Mouse (Mus musculus) embryonic facial prominence, embryonic 11.5 days (tissue): ENCODE measurements around the gene Cbx8. TPM values are rescaled to one million over a fixed set of nuclear protein-coding genes. Genes with fewer than 3 reads are reported as not detected.

Source experiments
- ATAC-seq: fragments of 200-750 bp; cut with Nextera tagmentation; replicated peaks from 2 replicates; pipeline ENCODE4 v1.8.0; 2017; ENCODE audit warnings: low read depth; ENCODE audit not compliant: insufficient number of reproducible peaks, low FRiP score, low TSS enrichment
- DNase-seq: peaks from one replicate; pipeline ENCODE4 v3.0.0-alpha.2; 2015; ENCODE audit warnings: low spot score
- H3K27ac ChIP-seq: fragments of 300-500 bp; sonication (generic); replicated peaks from 2 replicates; pipeline ENCODE4 v1.5.1; 2014; ENCODE audit warnings: mild to moderate bottlenecking, low read depth, low read length, control low read depth
- H3K27me3 ChIP-seq: fragments of 300-500 bp; sonication (generic); 2 replicates; pipeline ENCODE4 v1.6.1; 2014; ENCODE audit warnings: mild to moderate bottlenecking, low read length, moderate library complexity, mixed read lengths; ENCODE audit not compliant: control insufficient read depth, insufficient read depth
- H3K36me3 ChIP-seq: fragments of 300-500 bp; sonication (generic); replicated peaks from 2 replicates; pipeline ENCODE4 v1.6.1; 2014; ENCODE audit warnings: low read depth, mild to moderate bottlenecking, low read length, moderate library complexity, mixed read lengths; ENCODE audit not compliant: control insufficient read depth, insufficient read depth
- H3K4me1 ChIP-seq: fragments of 300-500 bp; sonication (generic); 2 replicates; pipeline ENCODE4 v1.6.1; 2014; ENCODE audit warnings: low read length, mixed read lengths; ENCODE audit not compliant: control insufficient read depth, insufficient read depth
- H3K4me2 ChIP-seq: fragments of 300-500 bp; sonication (generic); 2 replicates; pipeline ENCODE4 v1.6.1; 2014; ENCODE audit warnings: low read depth, mild to moderate bottlenecking, control low read depth, low read length, moderate library complexity
- H3K4me3 ChIP-seq: fragments of 300-500 bp; sonication (generic); 2 replicates; pipeline ENCODE4 v1.5.1; 2014; ENCODE audit warnings: low read depth, low read length, control low read depth
- H3K9ac ChIP-seq: fragments of 300-500 bp; sonication (generic); replicated peaks from 2 replicates; pipeline ENCODE4 v1.6.1; 2014; ENCODE audit warnings: mild to moderate bottlenecking, control low read depth, low read length
- H3K9me3 ChIP-seq: fragments of 300-500 bp; sonication (generic); replicated peaks from 2 replicates; pipeline ENCODE4 v1.6.1; 2016; ENCODE audit warnings: mild to moderate bottlenecking, low read length, inconsistent platforms, mixed read lengths; ENCODE audit not compliant: control insufficient read depth
- WGBS: fragments of 180-500 bp; shearing (Covaris S2); extraction: QIAGEN DNeasy Blood & Tissue Kit; methylation state at CpG from one replicate; pipeline ENCODE4 v1.1.7; 2014; 5-methylcytosine and 5-hydroxymethylcytosine counted together
- polyA plus RNA-seq: library from polyadenylated mRNA; unstranded; fragments of >200 nt; fragmentation: Nextera tagmentation; extraction: Ambion mirVana; gene quantifications from 2 replicates; pipeline ENCODE4 v1.2.1, GENCODE M21; 2014

The Cbx8 gene
- polyA plus RNA-seq, 1 experiment from 2014 or later, result 10.3 TPM

DNA sequence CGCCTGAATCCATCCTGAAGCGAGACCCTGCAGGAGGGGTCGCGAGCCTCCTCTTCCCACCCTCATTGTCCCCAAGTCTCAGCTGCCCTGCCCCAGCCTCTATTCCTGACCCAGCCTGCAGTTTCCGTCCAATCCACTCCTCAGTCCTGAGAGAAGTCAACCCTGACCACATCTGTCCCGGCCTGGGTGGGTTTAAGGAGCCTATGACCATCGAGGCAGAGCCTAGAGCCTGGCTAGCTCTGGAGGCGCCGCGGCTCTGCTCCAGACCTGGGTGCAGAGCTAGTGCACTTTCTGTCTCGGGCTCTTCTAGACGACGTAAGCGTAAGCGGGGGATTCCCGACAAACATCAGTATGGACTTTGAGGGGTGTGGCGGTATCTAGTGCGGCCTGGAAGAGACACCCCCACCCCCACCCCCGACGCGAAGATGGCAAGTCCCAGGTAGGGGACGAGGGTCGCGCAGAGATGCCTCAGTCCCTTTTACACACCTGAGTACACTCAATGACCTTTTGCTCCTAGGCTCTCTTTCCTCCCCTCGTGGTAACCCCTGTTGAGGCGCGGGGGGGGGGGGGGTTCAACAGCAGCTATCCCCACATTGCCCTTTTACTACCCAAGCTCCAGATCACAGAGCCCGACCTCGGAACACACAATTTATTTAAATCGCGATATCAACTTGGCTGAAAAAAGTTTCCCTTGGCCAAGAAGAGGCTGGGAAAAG lies 1.1 kb upstream of the Cbx8 start:
- Histone ChIP-seq H3K4me2 (peak overlapping the region; percentile 88), H3K27ac (no peak overlapping the region), H3K27me3 (peaks cover 37% of the 10 kb centered on the region), H3K4me3 (peak overlapping the region; percentile 56), H3K9me3 (no peaks in the 10 kb centered on the region), H3K4me1 (peaks cover 12% of the 10 kb centered on the region), H3K36me3 (no peaks in the 10 kb centered on the region; the same call in 1 of the 2 replicates), H3K9ac (peak overlapping the region; percentile 60)
- ATAC-seq (peak; percentile 25; the same call in 1 of the 2 replicates), DNase-seq (peak; percentile 43)
- under 1% methylated on average over 30 of the region's 31 CpGs for WGBS

DNA sequence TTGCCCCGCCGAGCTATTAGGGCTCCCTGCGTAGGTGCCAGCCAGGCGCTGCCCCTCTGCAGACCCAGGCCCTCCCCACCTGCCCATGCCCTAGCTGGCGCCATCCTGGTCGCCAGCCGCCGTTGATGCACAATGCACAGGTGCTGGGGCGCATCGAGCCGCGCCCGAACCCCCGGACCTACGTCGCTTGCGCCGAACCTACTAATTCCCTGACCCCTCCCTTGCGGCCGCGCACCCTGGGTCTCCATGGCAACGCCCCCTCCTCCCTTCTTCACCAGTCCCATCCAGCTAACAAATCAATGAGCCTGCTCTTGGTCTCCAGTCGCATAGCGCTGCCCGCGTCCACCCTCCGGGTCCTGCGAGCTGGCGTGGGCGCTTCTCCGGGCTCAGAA lies 552 bp upstream of the Cbx8 start:
- ATAC-seq, result no peak; the same call in 1 of the 2 replicates
- Histone ChIP-seq H3K27ac (0 out of 2 replicates have a peak overlapping the region, but pooled peaks have one; percentile 53), H3K9me3 (no peaks in the 10 kb centered on the region), H3K27me3 (peaks cover 31% of the 10 kb centered on the region), H3K4me3 (peak overlapping the region; percentile 56), H3K4me1 (peaks cover 12% of the 10 kb centered on the region), H3K36me3 (no peaks in the 10 kb centered on the region; the same call in 1 of the 2 replicates), H3K9ac (peak overlapping the region; percentile 60), H3K4me2 (peak overlapping the region; percentile 88)
- peak; percentile 66 for DNase-seq
- 0% methylated on average over 31 of the region's 31 CpGs for WGBS

GRCm38 (mm10) chr11:119039732-119040512 lies 847 bp downstream of the Cbx8 start:
- 4% methylated on average over 21 of the region's 21 CpGs for WGBS
- peaks cover 33% of the 10 kb centered on the region for H3K27me3 ChIP-seq
- H3K4me3 ChIP-seq, result peak overlapping the region; percentile 60
- H3K27ac ChIP-seq, result no peak overlapping the region
- H3K4me1 ChIP-seq, result peaks cover 12% of the 10 kb centered on the region
- H3K9ac ChIP-seq, result peak overlapping the region; percentile 80
- ATAC-seq, result no peak
- no peaks in the 10 kb centered on the region for H3K9me3 ChIP-seq
- no peak for DNase-seq
- no peaks in the 10 kb centered on the region; the same call in 1 of the 2 replicates for H3K36me3 ChIP-seq
- peak overlapping the region; percentile 48 for H3K4me2 ChIP-seq

DNA sequence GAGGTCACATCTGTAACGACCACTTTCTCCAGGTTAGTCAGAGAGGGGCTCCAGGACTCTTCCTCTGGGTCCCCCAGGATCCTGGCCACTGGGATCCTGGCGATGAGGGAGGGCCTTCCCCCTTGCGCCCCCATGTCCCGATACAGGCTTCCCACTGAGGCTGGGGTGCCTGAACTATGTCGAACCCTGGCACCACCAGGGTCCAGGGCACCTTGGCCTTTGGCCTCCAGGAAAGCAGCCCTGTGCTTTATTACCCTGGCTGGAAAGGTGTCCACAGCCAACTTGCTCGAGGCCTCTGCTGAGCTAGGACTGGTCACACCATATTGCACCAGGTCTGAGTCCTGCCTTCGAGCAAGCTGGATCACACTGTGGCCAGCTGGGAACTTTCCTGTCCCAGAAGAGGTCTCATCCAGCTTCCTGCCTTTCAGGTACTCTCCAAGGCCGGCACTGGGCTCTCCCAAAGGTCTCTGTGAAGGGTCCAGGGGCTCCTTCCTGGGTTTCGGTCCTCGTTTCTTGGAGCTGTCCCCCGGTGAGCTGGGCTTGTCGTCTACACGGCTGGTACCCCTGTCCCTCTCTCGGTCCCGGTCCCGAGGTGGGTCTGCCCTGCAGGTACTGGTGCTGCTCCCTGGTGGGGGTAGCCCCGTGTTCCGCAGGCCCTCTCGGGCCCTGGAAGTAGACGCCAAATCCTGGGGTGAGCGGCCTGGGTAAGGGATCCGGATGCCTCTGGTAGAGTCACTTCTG lies 1.9 kb downstream of the Cbx8 start:
- Histone ChIP-seq H3K27ac (no peak overlapping the region), H3K4me2 (0 out of 2 replicates have a peak overlapping the region, but pooled peaks have one; percentile 10), H3K9ac (no peak overlapping the region), H3K36me3 (no peaks in the 10 kb centered on the region; the same call in 1 of the 2 replicates), H3K27me3 (peaks cover 32% of the 10 kb centered on the region), H3K9me3 (no peaks in the 10 kb centered on the region), H3K4me3 (no peak overlapping the region), H3K4me1 (peaks cover 11% of the 10 kb centered on the region)
- 24% methylated on average over 22 of the region's 22 CpGs for WGBS
- ATAC-seq (no peak), DNase-seq (no peak)

DNA sequence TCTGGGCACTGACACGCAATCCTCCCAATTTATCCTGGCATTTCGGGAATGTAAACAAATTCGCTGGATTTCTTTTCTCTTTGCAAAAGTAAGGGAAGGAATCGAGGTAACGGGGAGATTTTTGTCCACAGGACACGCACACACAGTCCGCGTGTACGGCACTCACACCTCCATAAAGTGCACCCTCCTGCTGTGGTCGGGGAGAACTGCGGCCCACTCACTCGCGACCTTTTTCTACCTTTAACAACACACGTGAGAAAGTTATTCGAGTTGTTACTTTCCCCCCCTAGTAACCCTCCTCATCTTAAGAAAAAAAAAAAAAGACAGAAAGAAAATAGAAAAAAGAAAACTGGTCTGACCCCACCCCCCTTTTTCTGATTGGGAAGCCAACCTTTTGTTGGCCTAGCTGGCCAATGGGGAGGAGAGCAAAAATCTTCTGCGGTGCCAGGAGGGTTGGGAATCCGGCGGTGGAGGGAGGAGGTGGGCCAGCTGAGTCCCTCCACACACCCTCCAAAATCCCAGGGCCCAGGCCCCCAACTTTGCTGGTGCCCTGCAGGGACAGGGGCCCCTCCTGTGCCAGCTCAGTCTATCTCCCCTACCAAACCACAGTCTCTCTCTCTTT lies 2.9 kb downstream of the Cbx8 start:
- ATAC-seq, result no peak
- Histone ChIP-seq H3K27me3 (peaks cover 32% of the 10 kb centered on the region), H3K4me1 (peaks cover 11% of the 10 kb centered on the region), H3K36me3 (no peaks in the 10 kb centered on the region; the same call in 1 of the 2 replicates), H3K4me2 (peak overlapping the region; percentile 80), H3K4me3 (peak overlapping the region; percentile 44; the same call in 1 of the 2 replicates), H3K9me3 (no peaks in the 10 kb centered on the region), H3K9ac (no peak overlapping the region; the same call in 1 of the 2 replicates), H3K27ac (no peak overlapping the region)
- DNase-seq, result peak; percentile 65
- 1% methylated on average over 18 of the region's 18 CpGs for WGBS

- Histone ChIP-seq H3K4me3 (peak overlapping the region; percentile 44), H3K36me3 (no peaks in the 10 kb centered on the region; the same call in 1 of the 2 replicates), H3K4me1 (peaks cover 11% of the 10 kb centered on the region), H3K9ac (peak overlapping the region; percentile 52), H3K27me3 (peaks cover 32% of the 10 kb centered on the region), H3K27ac (no peak overlapping the region), H3K4me2 (peak overlapping the region; percentile 80), H3K9me3 (no peaks in the 10 kb centered on the region)
- under 1% methylated on average over 57 of the region's 57 CpGs for WGBS
- ATAC-seq, result no peak
- DNase-seq, result peak; percentile 59
Observed at GRCm38 (mm10) chr11:119036934-119037779, 3.6 kb downstream of the Cbx8 start.

DNA sequence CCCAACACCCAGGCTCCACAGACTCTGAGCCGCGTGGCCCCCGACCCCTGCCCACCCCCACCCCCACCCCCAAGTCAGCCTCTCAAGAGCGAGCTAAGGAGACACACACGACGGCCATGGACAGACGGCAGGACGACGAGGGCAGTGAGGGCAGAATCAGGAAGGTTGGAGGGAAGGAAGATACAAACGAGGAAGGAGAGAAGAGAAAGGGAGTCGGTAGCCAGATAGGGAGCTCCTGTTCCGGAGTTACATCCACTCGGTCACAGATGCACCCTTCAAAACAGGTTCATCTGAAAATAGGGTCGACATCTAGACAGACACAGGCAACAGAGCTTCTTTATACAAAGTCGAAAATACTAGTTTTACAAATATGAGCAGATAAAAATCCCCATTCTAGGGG lies 4.3 kb downstream of the Cbx8 start:
- no peak for DNase-seq
- ATAC-seq, result no peak
- no peak overlapping the region for H3K9ac ChIP-seq
- H3K4me3 ChIP-seq, result no peak overlapping the region
- no peaks in the 10 kb centered on the region for H3K9me3 ChIP-seq
- H3K4me1 ChIP-seq, result peaks cover 6% of the 10 kb centered on the region; the same call in 1 of the 2 replicates
- no peaks in the 10 kb centered on the region; the same call in 1 of the 2 replicates for H3K36me3 ChIP-seq
- H3K27ac ChIP-seq, result no peak overlapping the region
- no peak overlapping the region for H3K4me2 ChIP-seq
- peaks cover 27% of the 10 kb centered on the region for H3K27me3 ChIP-seq
- 1% methylated on average over 15 of the region's 15 CpGs for WGBS
